Mouse (Mus musculus): ENCODE data around the gene Gpr171. TPM values are rescaled to one million over a fixed set of nuclear protein-coding genes. Genes with fewer than 3 reads are reported as not detected.
"Not testable (repeated sequence)": the region's sequence is repeated elsewhere in the genome, so short reads cannot be mapped to it uniquely, and the experiment has no call there.

Gene Gpr171
- total RNA-seq, 2 experiments from 2014 or later = not detected

GRCm38 (mm10) chr3:59121067-59121730, 19.6 kb upstream of the Gpr171 start:
- no peak for DNase-seq (ENCODE audit: extremely low spot score in 1 of 2, low spot score in 1 of 2)

- no peak for DNase-seq (ENCODE audit: extremely low spot score in 1 of 2, low spot score in 1 of 2)
Measured at GRCm38 (mm10) chr3:59113973-59114517, 12.4 kb upstream of the Gpr171 start.

GRCm38 (mm10) chr3:59113291-59113690, 11.7 kb upstream of the Gpr171 start:
- not testable (repeated sequence) for DNase-seq (ENCODE audit: extremely low spot score in 1 of 2, low spot score in 1 of 2)

- no peak for DNase-seq (ENCODE audit: extremely low spot score in 1 of 2, low spot score in 1 of 2)
Measured at GRCm38 (mm10) chr3:59111944-59112343, 10.3 kb upstream of the Gpr171 start.

- not testable (repeated sequence) for DNase-seq (ENCODE audit: extremely low spot score in 1 of 2, low spot score in 1 of 2)
Measured at GRCm38 (mm10) chr3:59109834-59110233, 8.2 kb upstream of the Gpr171 start.

GRCm38 (mm10) chr3:59107439-59107838, 5.8 kb upstream of the Gpr171 start:
- no peak for DNase-seq (ENCODE audit: extremely low spot score in 1 of 2, low spot score in 1 of 2)

- DNase-seq (ENCODE audit: extremely low spot score in 1 of 2, low spot score in 1 of 2) = no peak
Measured at GRCm38 (mm10) chr3:59104462-59104861, 2.8 kb upstream of the Gpr171 start.

- DNase-seq (ENCODE audit: extremely low spot score in 1 of 2, low spot score in 1 of 2) = no peak
Measured at GRCm38 (mm10) chr3:59102146-59102545, 525 bp upstream of the Gpr171 start.

- DNase-seq (ENCODE audit: extremely low spot score in 1 of 2, low spot score in 1 of 2) = no peak
Measured at GRCm38 (mm10) chr3:59098540-59098939, 3.1 kb downstream of the Gpr171 start.

- no peak for DNase-seq (ENCODE audit: extremely low spot score in 1 of 2, low spot score in 1 of 2)
Measured at GRCm38 (mm10) chr3:59097421-59097820, 4.2 kb downstream of the Gpr171 start.

- no peak for DNase-seq (ENCODE audit: extremely low spot score in 1 of 2, low spot score in 1 of 2)
Measured at GRCm38 (mm10) chr3:59092702-59093101, 8.9 kb downstream of the Gpr171 start.

- no peak for DNase-seq (ENCODE audit: extremely low spot score in 1 of 2, low spot score in 1 of 2)
Measured at GRCm38 (mm10) chr3:59080919-59081318, 20.7 kb downstream of the Gpr171 start.

GRCm38 (mm10) chr3:59080293-59080916, 21.2 kb downstream of the Gpr171 start:
- no peak for DNase-seq (ENCODE audit: extremely low spot score in 1 of 2, low spot score in 1 of 2)

GRCm38 (mm10) chr3:59079327-59079726, 22.3 kb downstream of the Gpr171 start:
- peak in 1 of 2 experiments; percentile 40 for DNase-seq (ENCODE audit: extremely low spot score in 1 of 2, low spot score in 1 of 2)

- DNase-seq (ENCODE audit: extremely low spot score in 1 of 2, low spot score in 1 of 2) = no peak
Measured at GRCm38 (mm10) chr3:59078585-59078984, 23.0 kb downstream of the Gpr171 start.

- DNase-seq (ENCODE audit: extremely low spot score in 1 of 2, low spot score in 1 of 2) = peak in 1 of 2 experiments; percentile 27
Measured at GRCm38 (mm10) chr3:59077278-59077677, 24.3 kb downstream of the Gpr171 start.

- DNase-seq (ENCODE audit: extremely low spot score in 1 of 2, low spot score in 1 of 2) = not testable (repeated sequence)
Measured at GRCm38 (mm10) chr3:59069071-59069470, 32.5 kb downstream of the Gpr171 start.

GRCm38 (mm10) chr3:59066558-59067294, 34.9 kb downstream of the Gpr171 start:
- DNase-seq (ENCODE audit: extremely low spot score in 1 of 2, low spot score in 1 of 2) = no peak

GRCm38 (mm10) chr3:59065937-59066336, 35.7 kb downstream of the Gpr171 start:
- no peak for DNase-seq (ENCODE audit: extremely low spot score in 1 of 2, low spot score in 1 of 2)

GRCm38 (mm10) chr3:59063431-59063830, 38.2 kb downstream of the Gpr171 start:
- no peak for DNase-seq (ENCODE audit: extremely low spot score in 1 of 2, low spot score in 1 of 2)

- DNase-seq (ENCODE audit: extremely low spot score in 1 of 2, low spot score in 1 of 2) = no peak
Measured at GRCm38 (mm10) chr3:59062141-59062540, 39.5 kb downstream of the Gpr171 start.
